Mouse (Mus musculus): Measurements from ENCODE around the gene Arpc3.

GRCm38 (mm10) chr5:122402772-122403171 is 11.1 kb downstream of the Arpc3 start:
- TF ChIP-seq CTCF (IDR thresholded peaks at IDR 0.05; ENCODE audit: low read depth) (no peak), EP300 (optimal IDR thresholded peaks at IDR 0.05) (no peak)

All from stomach, postnatal 0 days (tissue).